Mouse (Mus musculus) adrenal gland, postnatal 0 days (tissue): ENCODE data around the gene Clpsl2. TPM values are rescaled to one million over a fixed set of nuclear protein-coding genes. Genes with fewer than 3 reads are reported as not detected.

Experiments used
- microRNA-seq: library from miRNA; unstranded; fragments of <30 nt; microRNA quantifications from one replicate; pipeline ENCODE4, GENCODE M21; 2016; ENCODE audit warnings: borderline replicate concordance; ENCODE audit not compliant: insufficient number of aligned reads
- polyA plus RNA-seq: library from polyadenylated mRNA; unstranded; fragments of >200 nt; fragmentation: Nextera tagmentation; extraction: Ambion mirVana; gene quantifications from 2 replicates; pipeline ENCODE4 v1.2.1, GENCODE M21; 2015

The Clpsl2 gene
- polyA plus RNA-seq: not detected in 2 replicates

GRCm38 (mm10) chr17:28549111-28549510, at the start of gene Clpsl2:
TSS of gene Clpsl2 (plus strand) at chr17:28549411.

GRCm38 (mm10) chr17:28517441-28517955, 31.7 kb upstream of the Clpsl2 start, which contains the start of gene Fkbp5:
TSS of gene Fkbp5 (minus strand) at chr17:28517527.

GRCm38 (mm10) chr17:28530506-28530905, 18.7 kb upstream of the Clpsl2 start, which contains the start of gene Armc12:
TSS of gene Armc12 (plus strand) at chr17:28530806.

GRCm38 (mm10) chr17:28560598-28560997, 11.4 kb downstream of the Clpsl2 start, which contains the start of gene Clps:
TSS of gene Clps (minus strand) at chr17:28560766.

GRCm38 (mm10) chr17:28575244-28576125, 26.3 kb downstream of the Clpsl2 start, which contains the start of gene Lhfpl5:
TSS of gene Lhfpl5 (plus strand) at chr17:28575641.

Small RNAs within 50 kb of the gene (microRNA-seq; reads per million reads assigned to microRNA genes)
- gene Gm25195: not detected
- not detected for gene Mir6969

Other genes with a start within 250 kb of the Clpsl2 start
- 21.6 and 30.3 TPM in 2 replicates for gene Fance, start 235.9 kb upstream of the Clpsl2 start, polyA plus RNA-seq
- 508 and 655 TPM in 2 replicates for gene Rpl10a, start 220.9 kb upstream of the Clpsl2 start, polyA plus RNA-seq
- gene Tead3, start 198.6 kb upstream of the Clpsl2 start, polyA plus RNA-seq: 4.6 and 6.3 TPM in 2 replicates
- gene Tulp1, start 184.2 kb upstream of the Clpsl2 start, polyA plus RNA-seq: 3.3 and 4.6 TPM in 2 replicates
- 24.5 and 33.5 TPM in 2 replicates for gene Fkbp5, start 31.9 kb upstream of the Clpsl2 start, polyA plus RNA-seq
- not detected in 2 replicates for gene Armc12, start 18.6 kb upstream of the Clpsl2 start, polyA plus RNA-seq
- 2.8 TPM in 1 of 2 replicates, not detected in the other for gene Clps, start 11.4 kb downstream of the Clpsl2 start, polyA plus RNA-seq
- 5.3 and 8.9 TPM in 2 replicates for gene Lhfpl5, start 26.2 kb downstream of the Clpsl2 start, polyA plus RNA-seq
- 29.1 and 41.5 TPM in 2 replicates for gene Srpk1, start 73.3 kb downstream of the Clpsl2 start, polyA plus RNA-seq
- gene Slc26a8, start 140.8 kb downstream of the Clpsl2 start, polyA plus RNA-seq: 0.47 and 0.95 TPM in 2 replicates
- gene Mapk14, start 141.9 kb downstream of the Clpsl2 start, polyA plus RNA-seq: 24.6 and 35.4 TPM in 2 replicates
- 1.1 and 1.6 TPM in 2 replicates for gene AC170998.1, start 176.7 kb downstream of the Clpsl2 start, polyA plus RNA-seq
- gene Mapk13, start 219.9 kb downstream of the Clpsl2 start, polyA plus RNA-seq: 82.7 and 217 TPM in 2 replicates